Mouse (Mus musculus): ENCODE measurements around the gene Stk38l.

DNA sequence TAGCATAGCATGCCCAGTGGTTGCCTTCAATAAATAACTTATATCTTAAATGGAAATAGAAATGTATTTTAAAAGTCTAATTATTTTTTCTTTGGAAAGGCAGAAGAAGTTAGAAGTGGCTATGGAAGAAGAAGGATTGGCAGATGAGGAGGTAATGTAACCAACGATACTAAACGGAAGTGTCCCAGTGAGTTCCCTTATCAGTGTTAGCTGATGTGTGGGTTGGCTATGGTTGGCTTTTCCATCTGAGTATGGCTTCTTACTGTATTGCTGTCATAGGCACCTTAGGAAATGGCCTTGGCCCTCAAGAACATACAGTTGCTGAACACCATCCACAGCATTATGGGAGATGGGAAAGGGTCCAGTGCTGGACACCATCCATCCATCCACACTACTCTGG is 35.2 kb downstream of the Stk38l start:
- TF ChIP-seq CTCF (IDR thresholded peaks at IDR 0.05) (no peak), EP300 (IDR thresholded peaks at IDR 0.05) (no peak)
